Mouse (Mus musculus): ENCODE data around the gene Dhodh. TPM values are rescaled to one million over a fixed set of nuclear protein-coding genes. Genes with fewer than 3 reads are reported as not detected.

Dhodh gene
- polyA plus RNA-seq, 1 experiment: 31.6 TPM

GRCm38 (mm10) chr8:109606725-109607124 is 1.7 kb downstream of the Dhodh start:
- WGBS: 86% methylated on average over 2 of the region's 2 CpGs
- H3K27ac ChIP-seq (ENCODE audit: insufficient read depth, low read length): no peak overlapping the region
- H3K4me3 ChIP-seq (replicated peaks; ENCODE audit: insufficient read depth, low read depth, low read length): no peak overlapping the region
- no peak for TF ChIP-seq POLR2A (IDR thresholded peaks at IDR 0.05; ENCODE audit: borderline replicate concordance, insufficient read depth, low read length)
- no peak for TF ChIP-seq CTCF (IDR thresholded peaks at IDR 0.05; ENCODE audit: borderline replicate concordance, insufficient read depth, low read depth, low read length)
- DNase-seq: no peak
- H3K27me3 ChIP-seq (ENCODE audit: control insufficient read depth, insufficient read depth, low read length): no peaks in the 10 kb centered on the region
- peaks cover 5% of the 10 kb centered on the region; the same call in 1 of the 2 replicates for H3K4me1 ChIP-seq (ENCODE audit: control insufficient read depth, insufficient read depth, low read length)

GRCm38 (mm10) chr8:109595854-109596253 is 12.6 kb downstream of the Dhodh start:
- no peaks in the 10 kb centered on the region for H3K4me1 ChIP-seq (ENCODE audit: control insufficient read depth, insufficient read depth, low read length)
- no peak overlapping the region for H3K27ac ChIP-seq (ENCODE audit: insufficient read depth, low read length)
- 47% methylated on average over 8 of the region's 8 CpGs for WGBS
- H3K4me3 ChIP-seq (replicated peaks; ENCODE audit: insufficient read depth, low read depth, low read length): no peak overlapping the region
- peak; percentile 85 for TF ChIP-seq CTCF (IDR thresholded peaks at IDR 0.05; ENCODE audit: borderline replicate concordance, insufficient read depth, low read depth, low read length)
- no peak for TF ChIP-seq POLR2A (IDR thresholded peaks at IDR 0.05; ENCODE audit: borderline replicate concordance, insufficient read depth, low read length)
- H3K27me3 ChIP-seq (ENCODE audit: control insufficient read depth, insufficient read depth, low read length): no peaks in the 10 kb centered on the region
- DNase-seq: peak; percentile 22 to 47

GRCm38 (mm10) chr8:109593117-109593788 is 15.2 kb downstream of the Dhodh start:
- no peak overlapping the region for H3K4me3 ChIP-seq (replicated peaks; ENCODE audit: insufficient read depth, low read depth, low read length)
- no peak for TF ChIP-seq CTCF (IDR thresholded peaks at IDR 0.05; ENCODE audit: borderline replicate concordance, insufficient read depth, low read depth, low read length)
- no peak for TF ChIP-seq POLR2A (IDR thresholded peaks at IDR 0.05; ENCODE audit: borderline replicate concordance, insufficient read depth, low read length)
- H3K4me1 ChIP-seq (ENCODE audit: control insufficient read depth, insufficient read depth, low read length): no peaks in the 10 kb centered on the region
- no peak for DNase-seq
- H3K27ac ChIP-seq (ENCODE audit: insufficient read depth, low read length): no peak overlapping the region
- 77% methylated on average over 6 of the region's 6 CpGs for WGBS
- no peaks in the 10 kb centered on the region for H3K27me3 ChIP-seq (ENCODE audit: control insufficient read depth, insufficient read depth, low read length)

GRCm38 (mm10) chr8:109592164-109592563 is 16.3 kb downstream of the Dhodh start:
- DNase-seq: no peak
- Histone ChIP-seq H3K4me1 (ENCODE audit: control insufficient read depth, insufficient read depth, low read length) (no peaks in the 10 kb centered on the region), H3K27me3 (ENCODE audit: control insufficient read depth, insufficient read depth, low read length) (no peaks in the 10 kb centered on the region), H3K4me3 (replicated peaks; ENCODE audit: insufficient read depth, low read depth, low read length) (no peak overlapping the region), H3K27ac (ENCODE audit: insufficient read depth, low read length) (no peak overlapping the region)
- 20% methylated on average over 5 of the region's 5 CpGs for WGBS
- TF ChIP-seq CTCF (IDR thresholded peaks at IDR 0.05; ENCODE audit: borderline replicate concordance, insufficient read depth, low read depth, low read length) (no peak), POLR2A (IDR thresholded peaks at IDR 0.05; ENCODE audit: borderline replicate concordance, insufficient read depth, low read length) (no peak)

- Histone ChIP-seq H3K4me3 (replicated peaks; ENCODE audit: insufficient read depth, low read depth, low read length) (no peak overlapping the region), H3K27ac (ENCODE audit: insufficient read depth, low read length) (no peak overlapping the region), H3K27me3 (ENCODE audit: control insufficient read depth, insufficient read depth, low read length) (no peaks in the 10 kb centered on the region), H3K4me1 (ENCODE audit: control insufficient read depth, insufficient read depth, low read length) (no peaks in the 10 kb centered on the region)
- TF ChIP-seq CTCF (IDR thresholded peaks at IDR 0.05; ENCODE audit: borderline replicate concordance, insufficient read depth, low read depth, low read length) (no peak), POLR2A (IDR thresholded peaks at IDR 0.05; ENCODE audit: borderline replicate concordance, insufficient read depth, low read length) (no peak)
- DNase-seq: no peak
- 78% methylated on average over 3 of the region's 3 CpGs for WGBS
Measured at GRCm38 (mm10) chr8:109591367-109591766, 17.1 kb downstream of the Dhodh start.

- 87% methylated on average over 9 of the region's 9 CpGs for WGBS
- TF ChIP-seq CTCF (IDR thresholded peaks at IDR 0.05; ENCODE audit: borderline replicate concordance, insufficient read depth, low read depth, low read length): no peak
- TF ChIP-seq POLR2A (IDR thresholded peaks at IDR 0.05; ENCODE audit: borderline replicate concordance, insufficient read depth, low read length): no peak
- no peak for DNase-seq
- Histone ChIP-seq H3K4me1 (ENCODE audit: control insufficient read depth, insufficient read depth, low read length) (no peaks in the 10 kb centered on the region), H3K27ac (ENCODE audit: insufficient read depth, low read length) (no peak overlapping the region), H3K27me3 (ENCODE audit: control insufficient read depth, insufficient read depth, low read length) (no peaks in the 10 kb centered on the region), H3K4me3 (replicated peaks; ENCODE audit: insufficient read depth, low read depth, low read length) (no peak overlapping the region)
Measured at GRCm38 (mm10) chr8:109590901-109591300, 17.6 kb downstream of the Dhodh start.

GRCm38 (mm10) chr8:109586972-109587504 is 21.4 kb downstream of the Dhodh start:
- no peak for TF ChIP-seq CTCF (IDR thresholded peaks at IDR 0.05; ENCODE audit: borderline replicate concordance, insufficient read depth, low read depth, low read length)
- TF ChIP-seq POLR2A (IDR thresholded peaks at IDR 0.05; ENCODE audit: borderline replicate concordance, insufficient read depth, low read length): no peak
- Histone ChIP-seq H3K27ac (ENCODE audit: insufficient read depth, low read length) (no peak overlapping the region), H3K4me1 (ENCODE audit: control insufficient read depth, insufficient read depth, low read length) (no peaks in the 10 kb centered on the region), H3K27me3 (ENCODE audit: control insufficient read depth, insufficient read depth, low read length) (no peaks in the 10 kb centered on the region), H3K4me3 (replicated peaks; ENCODE audit: insufficient read depth, low read depth, low read length) (no peak overlapping the region)
- 63% methylated on average over 7 of the region's 7 CpGs for WGBS
- no peak for DNase-seq

GRCm38 (mm10) chr8:109585652-109586051 is 22.8 kb downstream of the Dhodh start:
- H3K27me3 ChIP-seq (ENCODE audit: control insufficient read depth, insufficient read depth, low read length): no peaks in the 10 kb centered on the region
- TF ChIP-seq CTCF (IDR thresholded peaks at IDR 0.05; ENCODE audit: borderline replicate concordance, insufficient read depth, low read depth, low read length) (no peak), POLR2A (IDR thresholded peaks at IDR 0.05; ENCODE audit: borderline replicate concordance, insufficient read depth, low read length) (no peak)
- no peak overlapping the region for H3K4me3 ChIP-seq (replicated peaks; ENCODE audit: insufficient read depth, low read depth, low read length)
- no peaks in the 10 kb centered on the region for H3K4me1 ChIP-seq (ENCODE audit: control insufficient read depth, insufficient read depth, low read length)
- DNase-seq: no peak
- no peak overlapping the region for H3K27ac ChIP-seq (ENCODE audit: insufficient read depth, low read length)
